Mouse (Mus musculus) layer of hippocampus, postnatal 36 days (tissue): ENCODE measurements around the gene Nkapl. TPM values are rescaled to one million over a fixed set of nuclear protein-coding genes. Genes with fewer than 3 reads are reported as not detected.
"Not testable (repeated sequence)": the region's sequence is repeated elsewhere in the genome, so short reads cannot be mapped to it uniquely, and the experiment has no call there.

Source experiments
- DNase-seq, 2 experiments: peaks; one replicate each; pipeline ENCODE4 v3.0.0; 2022
- total RNA-seq, 2 experiments: library from RNA; stranded (reverse); gene quantifications; 2 replicates each; pipeline ENCODE4 v1.2.3; 2021

Gene Nkapl
- 1 to 10 TPM in 1 of 2 experiments, under 1 TPM in 1; 0.78 to 1.2 TPM for total RNA-seq

DNA sequence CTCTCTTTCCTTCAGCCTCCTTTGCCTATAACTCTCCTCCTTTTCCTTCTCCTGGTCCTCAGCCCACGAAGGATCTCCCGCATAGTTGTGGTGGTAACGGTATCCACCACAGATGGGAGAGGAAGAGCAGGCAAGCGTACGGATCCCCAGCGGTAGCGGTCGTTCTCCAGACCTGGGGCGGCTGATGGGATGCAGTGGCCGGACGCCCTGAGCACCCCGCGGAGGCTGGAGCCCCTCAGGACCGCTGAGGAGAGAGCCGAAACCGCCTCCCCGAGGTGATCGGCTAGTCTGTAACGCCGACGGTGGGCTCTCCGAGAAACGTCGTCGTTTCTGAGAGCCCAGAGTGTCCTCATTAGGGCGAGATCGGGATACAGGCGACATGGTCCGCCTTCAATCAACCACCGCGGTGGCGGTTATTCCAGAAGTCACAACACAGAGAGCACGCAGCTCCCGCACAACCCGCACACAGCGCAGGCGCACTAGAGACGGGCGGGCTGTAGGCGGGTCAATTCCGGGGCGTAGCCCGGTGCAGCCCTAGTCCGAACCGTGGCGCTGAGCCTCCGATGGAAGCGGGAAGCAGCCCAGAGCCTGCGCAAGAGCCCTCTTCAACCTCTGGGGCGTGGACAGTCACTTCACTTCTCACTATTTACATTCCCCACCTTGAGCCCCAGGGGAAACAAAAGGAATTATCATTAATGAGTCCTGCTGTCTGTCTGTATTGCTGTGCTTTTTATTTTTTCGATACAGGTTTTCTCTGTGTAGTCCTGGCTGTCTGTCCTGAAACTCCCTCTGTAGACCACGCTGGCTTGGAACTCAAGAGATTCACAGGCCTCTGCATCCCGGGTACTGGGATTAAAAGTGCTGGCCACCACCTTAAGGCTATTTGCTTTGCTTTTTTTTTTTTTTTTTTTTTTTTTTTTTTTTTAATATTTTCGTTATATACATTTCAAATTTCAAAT, at the start of gene Nkapl:
TSS of gene Nkapl (minus strand) at position 449 of the 959 bp plus-strand sequence.
- peak; percentile 74 to 77 for DNase-seq

DNA sequence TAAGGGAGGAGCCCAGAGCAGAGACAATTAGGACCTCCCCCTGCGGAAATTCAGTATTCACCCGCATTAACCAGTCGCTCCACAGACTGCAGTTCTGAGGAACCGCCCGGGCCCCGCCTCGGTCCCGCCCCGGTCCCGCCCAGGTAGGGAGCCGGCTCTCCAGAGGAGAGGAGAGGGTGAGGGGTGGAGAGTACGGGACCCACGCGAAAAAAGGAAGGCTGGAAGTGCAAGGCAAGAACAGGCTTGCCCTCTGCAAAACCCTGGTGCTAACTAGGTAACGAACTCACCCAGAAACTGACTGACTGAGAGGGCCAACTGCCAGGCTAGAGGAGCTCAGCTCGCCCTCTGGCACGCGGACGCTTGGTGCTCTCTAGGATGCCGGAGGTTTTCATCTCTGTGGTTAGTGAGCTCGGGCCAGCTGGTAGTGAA, 37.9 kb upstream of the Nkapl start:
- peak; percentile 71 to 80 for DNase-seq

DNA sequence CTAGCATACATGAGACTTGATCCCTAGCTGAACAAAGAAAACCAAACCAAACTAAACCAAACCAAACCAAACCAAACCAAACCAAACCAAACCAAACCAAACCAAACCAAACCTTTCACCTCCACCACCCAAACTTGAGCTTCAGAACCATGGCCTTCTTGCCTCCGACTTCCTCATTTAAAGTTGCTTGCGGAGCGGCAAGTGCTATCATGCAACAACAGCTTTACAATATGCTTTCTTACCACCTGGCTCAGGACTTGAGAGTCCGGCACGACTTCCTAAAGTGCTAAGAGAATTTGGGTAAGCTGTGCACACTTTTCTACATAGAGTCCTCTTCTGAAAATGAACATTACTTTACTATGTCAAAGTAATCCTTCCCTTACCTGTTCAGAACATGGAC, 34.0 kb upstream of the Nkapl start:
- DNase-seq = no peak

DNA sequence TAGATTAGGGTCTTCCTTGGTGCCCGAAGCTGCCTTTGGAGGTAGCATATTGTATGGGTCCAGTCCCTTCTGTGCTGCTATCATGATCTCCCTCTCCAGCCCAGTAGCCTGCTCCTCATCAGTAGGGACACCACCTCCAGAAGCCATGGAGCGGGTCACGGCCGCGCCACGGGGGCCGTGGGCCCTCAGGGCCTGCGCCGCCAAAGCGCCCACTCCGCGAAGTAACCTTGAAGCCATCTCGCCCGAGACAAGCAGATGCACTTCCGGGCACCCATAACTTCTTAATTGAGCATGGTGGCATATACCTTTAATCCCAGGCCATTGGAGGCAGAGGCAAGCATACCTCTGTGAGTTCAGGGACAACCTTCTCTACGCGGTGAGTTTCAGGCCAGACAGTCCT, 32.9 kb upstream of the Nkapl start, which contains the start of gene Gm11273:
TSS of gene Gm11273 (minus strand) at position 237 of the 400 bp plus-strand sequence.
- not testable (repeated sequence) for DNase-seq

DNA sequence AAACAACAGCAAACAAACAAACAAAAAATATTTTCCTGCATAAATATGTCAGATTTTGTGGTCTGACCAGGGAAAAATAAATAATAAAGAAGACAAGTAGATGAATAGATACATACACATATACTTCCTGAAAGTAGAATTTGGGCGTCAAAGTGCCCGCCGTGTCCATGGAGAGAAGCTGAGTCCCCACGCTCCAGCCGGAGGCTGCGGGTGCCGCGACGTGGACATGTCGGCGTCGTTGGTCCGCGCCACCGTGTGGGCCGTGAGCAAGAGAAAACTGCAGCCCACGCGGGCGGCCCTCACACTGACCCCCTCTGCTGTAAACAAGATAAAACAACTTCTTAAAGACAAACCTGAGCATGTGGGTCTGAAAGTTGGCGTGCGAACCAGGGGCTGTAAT, 26.8 kb upstream of the Nkapl start, which contains the start of gene AK157302:
TSS of gene AK157302 (plus strand) at position 144 of the 400 bp plus-strand sequence.
- DNase-seq = no peak

DNA sequence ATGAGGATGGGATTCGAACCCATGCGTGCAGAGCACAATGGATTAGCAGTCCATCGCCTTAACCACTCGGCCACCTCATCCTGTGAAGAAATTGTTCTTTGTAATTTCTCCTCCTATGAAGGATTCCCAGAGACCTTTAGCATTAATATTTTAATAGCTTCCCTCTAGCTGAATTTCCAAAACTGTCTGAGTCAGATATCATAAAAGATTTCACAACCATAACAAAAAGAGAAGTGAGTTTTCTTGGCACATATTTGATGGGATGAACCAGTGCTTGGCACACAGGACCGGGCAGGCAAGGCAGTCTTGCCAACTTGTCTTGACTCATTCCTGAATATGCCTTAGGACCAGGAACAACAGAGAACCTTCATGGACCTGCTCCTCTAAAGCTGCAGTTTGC, 24.5 kb upstream of the Nkapl start:
- no peak for DNase-seq

DNA sequence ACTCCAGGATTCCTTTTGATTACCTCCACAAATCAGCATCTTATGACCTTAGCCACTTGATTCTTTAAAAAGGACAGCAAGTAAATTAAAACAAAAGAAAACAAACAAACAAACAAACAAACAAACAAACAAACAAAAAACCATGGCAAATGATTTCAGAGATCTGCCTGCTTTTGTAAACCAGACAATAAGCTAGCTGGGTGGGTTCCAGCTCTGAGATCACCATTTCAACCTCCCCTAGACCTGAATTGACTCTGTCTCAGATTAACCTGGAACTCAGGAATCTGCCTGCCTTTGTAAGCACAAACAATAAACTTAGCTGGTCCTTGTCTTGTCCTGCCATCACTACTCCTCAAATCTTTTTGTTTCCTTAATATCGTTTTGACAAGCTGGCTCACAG, 18.6 kb upstream of the Nkapl start:
- no peak for DNase-seq

DNA sequence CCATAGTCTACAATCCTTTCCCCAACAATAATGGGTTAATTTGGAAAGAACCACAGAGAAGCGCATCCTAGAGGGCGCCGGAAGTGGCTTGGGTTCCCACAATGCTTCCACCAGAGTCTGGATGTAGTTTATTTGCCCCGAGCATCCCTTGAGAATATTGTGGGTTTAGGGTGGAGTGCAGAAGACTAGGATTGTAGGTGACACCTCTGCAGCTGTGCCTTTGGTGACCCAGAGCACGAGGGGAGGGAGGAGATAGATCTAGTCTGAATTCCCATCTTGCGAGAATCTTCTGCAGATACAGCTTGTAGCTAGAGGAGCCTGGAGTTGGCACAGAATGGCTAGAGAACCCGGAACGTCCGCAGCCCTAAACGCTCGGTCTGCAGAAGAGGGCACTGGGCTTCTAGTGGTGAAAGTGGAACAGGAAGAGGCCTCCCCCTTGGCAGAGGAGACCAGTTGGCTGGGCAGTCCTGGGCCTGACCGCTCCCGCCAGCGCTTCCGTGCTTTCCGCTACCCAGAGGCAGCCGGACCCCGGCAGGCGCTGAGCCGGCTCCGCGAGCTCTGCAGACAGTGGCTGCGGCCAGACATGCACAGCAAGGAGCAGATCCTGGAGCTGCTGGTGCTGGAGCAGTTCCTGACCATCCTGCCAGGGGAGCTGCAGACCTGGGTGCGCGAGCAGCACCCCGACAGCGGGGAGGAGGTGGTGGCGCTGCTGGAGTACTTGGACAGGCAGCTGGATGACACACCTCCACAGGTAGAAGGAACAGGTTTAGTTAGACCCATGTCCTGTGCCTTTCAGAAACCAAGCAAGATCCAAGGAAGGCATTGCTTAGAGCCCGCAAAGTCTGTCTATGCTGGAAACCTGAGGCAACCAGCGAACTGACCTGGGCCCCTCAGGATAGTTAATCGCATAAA, 10.7 kb upstream of the Nkapl start, which contains the start of the genes Zkscan4 and Gm10065:
TSS of gene Zkscan4 (plus strand) at position 149 of the 912 bp plus-strand sequence.
TSS of gene Gm10065 (minus strand) at position 683 of the 912 bp plus-strand sequence.
- DNase-seq = peak; percentile 70 to 75

DNA sequence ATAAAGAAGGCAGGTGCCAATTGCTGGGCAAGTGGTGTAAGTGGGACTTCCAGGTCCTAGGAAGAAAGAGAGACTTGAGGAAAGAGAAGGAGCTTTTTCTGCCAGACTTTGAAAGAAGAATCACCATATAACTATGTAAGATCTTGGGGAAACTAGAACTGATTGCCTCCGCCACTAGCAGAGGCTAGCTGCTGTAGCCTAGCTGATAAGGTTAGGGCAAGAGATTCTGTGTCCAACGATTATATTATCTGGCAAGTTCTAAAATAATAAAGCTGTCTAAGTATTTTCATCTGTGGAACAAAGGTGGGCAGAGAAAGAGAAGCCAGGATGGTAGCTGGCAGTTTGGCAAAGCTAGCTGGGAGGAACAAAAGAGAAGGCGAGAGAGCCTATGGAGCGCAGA, 4.1 kb upstream of the Nkapl start:
- no peak for DNase-seq

DNA sequence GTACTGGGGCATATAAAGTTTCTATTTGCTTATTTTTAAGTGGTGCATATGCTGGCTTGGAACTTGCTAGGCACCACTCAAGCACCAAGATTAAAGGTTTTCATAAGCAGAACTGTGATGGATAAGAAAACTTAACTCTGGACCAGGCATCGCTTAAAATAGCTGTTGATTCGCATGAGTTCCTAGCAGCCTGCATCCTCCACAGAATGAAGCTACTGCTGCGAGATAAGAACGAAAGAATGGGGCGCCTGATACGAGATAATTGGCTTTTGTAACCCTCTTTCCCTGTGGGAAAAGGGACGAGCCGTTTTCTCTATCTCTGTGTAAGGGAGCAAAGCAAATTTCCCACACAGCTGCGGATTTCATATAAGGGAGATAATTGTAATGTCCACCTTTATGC, 788 bp upstream of the Nkapl start:
- DNase-seq = no peak

DNA sequence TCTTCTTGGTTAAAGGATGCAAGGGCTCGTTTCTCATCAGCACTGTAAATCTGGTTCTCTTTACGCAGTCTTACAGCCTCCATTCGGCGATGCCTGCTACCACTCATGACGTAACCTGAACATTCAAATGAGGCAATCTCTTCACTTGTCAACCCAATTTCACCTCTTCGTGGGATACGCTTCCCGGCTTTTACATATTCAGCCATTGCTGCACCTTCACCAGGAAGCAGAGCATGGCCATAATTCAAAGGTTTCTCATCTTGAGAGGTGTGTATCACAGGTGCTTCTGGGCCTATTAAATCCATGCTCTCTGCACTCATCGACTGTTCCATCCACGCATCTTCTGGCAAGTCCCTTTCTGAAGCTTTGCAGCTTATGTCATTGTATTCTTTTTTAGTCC, 973 bp downstream of the Nkapl start:
- DNase-seq = no peak

DNA sequence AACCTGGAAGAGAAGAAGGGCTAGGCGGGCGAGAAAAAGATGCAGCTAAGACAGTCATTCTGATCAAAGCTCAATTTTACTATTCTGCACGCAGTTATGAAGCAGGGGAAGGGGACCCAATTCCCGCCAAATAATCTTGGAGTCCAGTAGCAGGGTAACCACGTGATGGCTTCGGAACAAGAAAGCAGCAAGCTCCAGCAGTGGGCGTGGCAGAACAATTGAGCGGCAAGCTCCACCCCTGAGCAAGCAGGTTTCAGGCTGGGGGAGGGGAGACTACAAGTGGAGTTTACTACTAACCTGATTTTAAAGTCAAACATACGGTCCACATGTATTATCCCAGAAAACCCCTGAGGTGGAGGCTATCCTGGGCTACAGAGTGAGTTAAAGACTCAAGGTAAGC, 5.8 kb downstream of the Nkapl start:
- DNase-seq = not testable (repeated sequence)

DNA sequence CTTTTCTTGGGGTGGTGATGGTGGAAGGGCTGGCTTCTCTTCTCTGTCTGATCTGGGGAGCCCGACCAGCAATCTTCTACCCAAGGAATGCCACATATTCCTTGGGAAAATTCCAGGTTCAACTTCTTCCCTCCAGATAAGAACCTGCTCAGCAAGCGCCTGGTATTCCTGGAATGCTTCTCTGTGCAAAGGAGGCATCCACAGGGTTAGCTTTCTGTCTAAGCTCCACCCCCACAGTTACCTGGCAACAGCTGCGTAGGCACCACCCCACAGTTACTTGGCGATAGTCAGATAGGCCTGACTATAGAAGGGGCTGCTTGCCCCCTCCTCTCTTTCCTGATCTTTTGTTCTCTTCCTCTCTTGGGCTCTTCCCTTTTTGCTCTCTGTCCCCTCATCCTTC, 12.0 kb downstream of the Nkapl start:
- no peak for DNase-seq

DNA sequence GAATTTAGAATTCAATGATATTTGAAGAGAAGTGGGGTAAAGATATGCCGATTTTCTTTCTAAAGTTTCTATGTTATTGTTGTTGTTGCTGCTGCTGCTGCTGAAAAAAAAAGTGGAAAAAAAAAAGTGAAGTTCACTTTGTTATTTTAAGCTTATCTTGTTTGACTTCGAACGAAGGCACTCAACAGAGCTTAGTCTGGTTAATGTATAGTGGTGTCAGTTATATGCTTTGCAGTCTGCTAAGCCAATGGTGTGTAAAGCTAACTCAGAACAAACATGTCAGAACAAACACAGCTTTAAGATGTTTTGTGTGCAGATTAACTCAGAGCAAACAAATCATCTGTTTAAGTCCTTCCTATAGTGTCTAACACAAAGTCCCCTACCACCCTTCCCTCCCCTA, 14.2 kb downstream of the Nkapl start:
- DNase-seq = no peak

DNA sequence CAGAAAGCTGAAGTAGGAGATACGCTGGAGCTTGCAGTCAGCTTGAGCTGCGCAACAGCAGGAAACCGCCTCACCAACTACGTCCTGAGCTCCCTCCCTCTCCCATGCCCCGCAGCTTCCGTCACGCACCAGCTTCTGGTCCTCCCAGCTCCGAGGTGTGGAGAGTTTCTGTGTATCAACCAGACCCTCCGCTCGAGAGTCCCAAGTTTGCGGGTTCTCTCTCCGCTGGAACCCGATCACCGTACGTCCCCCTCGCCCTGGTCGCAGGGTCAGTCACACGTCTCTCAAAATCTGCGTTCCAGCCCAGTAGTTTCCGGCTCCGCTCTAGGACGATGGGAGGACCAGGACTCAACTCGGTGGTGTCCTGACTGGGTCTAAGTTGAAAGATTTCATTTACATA, 14.9 kb downstream of the Nkapl start, which contains the start of gene Zscan26:
TSS of gene Zscan26 (minus strand) at position 282 of the 400 bp plus-strand sequence.
- peak; percentile 82 to 85 for DNase-seq

DNA sequence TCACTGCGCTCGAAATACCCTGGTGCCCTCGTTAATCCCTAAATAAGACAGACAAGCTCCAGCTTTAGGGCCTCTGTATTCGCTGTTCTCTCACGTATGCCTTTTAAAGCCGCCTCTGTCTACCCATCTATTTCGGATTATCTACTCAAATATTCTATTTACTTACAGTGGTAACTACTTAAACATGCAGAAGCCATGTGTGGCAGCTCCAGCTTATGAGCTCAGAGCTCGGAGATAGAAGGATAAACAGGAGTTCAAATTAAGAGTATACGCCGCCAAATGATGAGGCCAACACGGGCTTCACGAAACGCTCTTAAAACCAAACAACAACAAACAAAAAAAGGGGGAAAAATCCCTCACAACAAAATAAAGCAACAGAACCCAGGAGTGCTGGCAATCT, 15.3 kb downstream of the Nkapl start:
- DNase-seq = peak in 1 of 2 experiments; percentile 16

DNA sequence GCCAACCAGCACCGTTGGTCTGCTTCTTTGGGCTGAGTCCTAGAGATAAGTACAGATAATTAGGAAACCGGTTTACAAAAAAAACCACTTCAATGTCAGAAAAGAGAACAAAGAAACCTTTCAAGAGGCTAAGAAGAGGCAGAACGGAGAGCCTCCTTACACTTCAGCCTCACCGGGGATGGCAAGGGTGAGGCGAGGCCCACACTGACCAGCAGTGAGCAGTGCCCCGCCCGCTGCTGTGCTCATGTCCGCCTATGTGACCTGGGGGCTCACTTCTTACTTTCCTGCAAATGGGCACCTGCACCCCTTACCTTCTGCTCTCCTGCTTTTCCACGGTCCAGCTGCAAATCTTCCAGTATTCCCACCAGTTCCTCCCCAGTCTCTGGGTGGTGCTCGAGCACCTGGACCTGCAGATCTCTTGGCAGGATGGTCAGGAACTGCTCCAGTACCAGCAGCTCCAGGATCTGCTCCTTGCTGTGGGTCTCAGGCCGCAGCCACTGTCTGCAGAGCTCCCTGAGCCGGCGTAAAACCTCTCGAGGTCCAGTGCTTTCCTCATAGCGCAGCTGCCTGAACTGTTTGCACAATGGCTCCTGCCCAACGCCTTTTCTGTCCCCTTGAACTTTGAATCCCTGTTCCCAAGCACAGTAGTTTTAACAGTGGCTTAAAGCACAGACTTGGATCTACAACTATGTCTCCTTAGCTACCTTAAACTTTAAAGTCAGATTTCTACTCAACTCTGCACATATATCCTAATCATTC, 20.3 kb downstream of the Nkapl start:
- DNase-seq = no peak

DNA sequence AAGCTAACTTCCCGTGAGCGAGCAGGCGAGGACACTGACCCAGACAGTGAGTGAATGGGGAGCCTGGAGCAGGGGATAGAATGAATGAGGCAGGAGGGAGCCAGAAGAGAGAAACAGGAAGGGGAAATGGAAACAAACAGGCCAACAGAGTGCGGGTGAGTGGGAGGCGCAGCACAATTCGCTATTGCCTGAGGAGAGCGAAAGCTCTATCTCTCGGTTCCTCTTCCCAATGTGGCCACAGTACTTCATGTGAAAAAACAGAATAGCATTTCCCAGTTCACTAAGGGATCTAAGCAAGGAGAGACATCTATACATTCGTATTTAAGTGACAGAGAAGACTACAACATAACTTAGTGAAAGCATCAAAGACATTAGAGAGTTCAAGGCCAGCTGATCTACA, 21.5 kb downstream of the Nkapl start:
- no peak for DNase-seq

DNA sequence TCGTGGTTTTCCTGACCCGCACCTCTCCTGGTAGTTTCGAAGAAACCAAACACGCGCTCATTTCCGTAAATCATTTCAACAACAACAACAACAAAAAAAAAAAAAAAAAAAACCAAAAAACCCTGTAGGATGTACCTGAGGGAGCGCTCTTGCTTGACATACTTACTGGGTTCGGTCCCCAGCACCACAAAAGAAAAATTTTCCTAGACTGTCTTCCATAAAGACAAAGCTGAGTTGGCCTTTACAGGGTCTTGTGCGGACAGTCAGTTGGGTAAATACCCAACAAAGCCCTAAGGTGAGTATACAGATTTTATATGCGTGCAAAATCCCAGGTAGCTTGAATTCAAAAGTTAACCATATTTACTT, 27.1 kb downstream of the Nkapl start:
- DNase-seq = no peak

DNA sequence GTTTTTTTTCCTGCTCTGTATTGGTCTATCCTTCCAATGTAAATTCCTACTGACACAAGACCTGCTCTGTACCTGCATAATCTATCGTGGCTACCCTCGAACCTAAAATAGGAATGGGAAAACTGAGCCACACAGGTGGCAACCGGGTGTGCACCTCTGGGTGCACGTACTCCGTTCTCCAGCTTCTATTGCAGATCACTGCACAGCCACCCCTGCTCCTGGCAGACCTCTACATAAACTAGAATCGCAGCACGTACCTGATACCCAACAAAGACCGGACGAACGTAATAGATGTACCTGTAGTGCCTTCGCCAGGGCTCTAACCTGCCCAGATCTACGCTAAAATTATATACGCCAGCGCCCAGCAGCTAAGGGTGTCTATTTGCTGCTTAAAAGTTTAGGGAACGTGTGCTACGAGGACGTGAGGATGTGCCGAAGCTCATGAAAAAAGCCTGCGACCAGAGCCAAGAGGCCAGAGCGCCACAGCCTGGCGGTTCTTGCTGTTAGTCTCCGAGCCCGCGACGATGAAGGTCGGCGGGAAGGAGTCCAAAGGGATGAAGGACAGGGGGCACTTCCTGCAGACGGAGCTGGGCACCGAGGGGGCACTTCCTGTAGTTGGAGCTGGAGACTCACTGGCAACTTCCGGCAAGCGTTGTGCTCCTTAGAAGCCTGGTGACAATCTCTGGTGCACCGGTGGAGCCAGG, 27.7 kb downstream of the Nkapl start, which contains the start of gene Pgbd1:
TSS of gene Pgbd1 (minus strand) at position 556 of the 704 bp plus-strand sequence.
- peak; percentile 55 to 62 for DNase-seq

DNA sequence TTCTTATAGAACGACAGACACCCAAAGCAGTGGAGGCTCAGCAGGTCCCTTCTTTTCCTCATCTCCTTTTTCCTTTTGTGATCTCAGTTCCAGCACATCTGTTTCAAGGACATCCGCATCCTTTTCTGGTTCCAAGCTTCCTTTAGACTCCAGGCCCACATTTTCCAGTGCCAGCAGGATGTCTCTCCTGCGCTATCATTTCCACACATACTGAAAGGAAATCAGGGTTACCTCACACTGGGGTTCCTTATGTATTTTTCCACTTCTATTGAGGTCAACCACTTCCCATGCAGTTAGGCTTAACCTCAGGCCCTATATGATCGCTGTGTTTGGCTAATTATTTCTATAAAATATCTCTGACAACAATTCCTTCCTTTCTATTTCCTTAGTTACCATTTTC, 32.8 kb downstream of the Nkapl start:
- DNase-seq = no peak
